29 mouse cellular contexts compared by ENCODE assay signal in genomic region chr12:111153946-111154345, GRCm38 (mm10). TPM values are rescaled to one million over a fixed set of nuclear protein-coding genes. Genes with fewer than 3 reads are reported as not detected.
"Had no signal": no experiment of that assay in that cellular context is flagged by ENCODE, and none has a peak within 500 bp of the region (broad histone marks: within the 10 kb centered on the region; RNA-seq: fewer than 3 reads in every experiment).

No protein-coding gene starts in this region.

- DNase-seq: forebrain, postnatal 0 days; gastrocnemius, postnatal 14 days; gastrocnemius, postnatal 36 days; heart, adult 11 months; heart, adult 2 months; heart, postnatal 14 days; heart, postnatal 36 days; kidney, adult 11 months; kidney, adult 9 months; kidney, postnatal 14 days; kidney, postnatal 36 days; layer of hippocampus, adult 9-11 months; layer of hippocampus, postnatal 36 days had no signal

- ATAC-seq: forebrain, postnatal 0 days; hindbrain, postnatal 0 days; intestine, embryonic 16.5 days; liver, embryonic 12.5 days had no signal

- H3K36me3 ChIP-seq: heart, embryonic 13.5 days; heart, embryonic 15.5 days; kidney, embryonic 15.5 days; limb, embryonic 15.5 days; liver, embryonic 12.5 days had no signal

- H3K9me3 ChIP-seq: heart, embryonic 13.5 days; heart, embryonic 15.5 days; kidney, embryonic 15.5 days; limb, embryonic 15.5 days; liver, embryonic 12.5 days had no signal

- H3K4me2 ChIP-seq: heart, embryonic 11.5 days; heart, embryonic 13.5 days; heart, embryonic 15.5 days; hindbrain, embryonic 14.5 days; kidney, embryonic 15.5 days; limb, embryonic 15.5 days; liver, embryonic 12.5 days had no signal

- H3K27me3 ChIP-seq: heart, embryonic 13.5 days; heart, embryonic 15.5 days; kidney, embryonic 15.5 days; limb, embryonic 15.5 days; liver, embryonic 12.5 days had no signal

- H3K9ac ChIP-seq: forebrain, postnatal 0 days; heart, embryonic 13.5 days; heart, embryonic 15.5 days; hindbrain, embryonic 14.5 days; kidney, embryonic 15.5 days; limb, embryonic 15.5 days; liver, embryonic 12.5 days had no signal

- H3K4me3 ChIP-seq: heart, adult 2 months; heart, embryonic 13.5 days; heart, embryonic 15.5 days; kidney, embryonic 15.5 days; limb, embryonic 15.5 days; liver, embryonic 12.5 days had no signal

- H3K27ac ChIP-seq: heart, adult 2 months; heart, embryonic 13.5 days; heart, embryonic 15.5 days; hindbrain, embryonic 14.5 days; kidney, embryonic 15.5 days; limb, embryonic 15.5 days; liver, embryonic 12.5 days had no signal

RNA-seq across cellular contexts. Expression of gene 4930595D18Rik, which starts 30.3 kb away (rescaled TPM):
- polyA plus RNA-seq: forebrain, postnatal 0 days; gonadal fat pad, adult 2 months; heart, adult 2 months; heart, embryonic 11.5 days; heart, embryonic 13.5 days; heart, embryonic 15.5 days; heart, postnatal 0 days; hindbrain, embryonic 11.5 days; hindbrain, embryonic 14.5 days; hindbrain, postnatal 0 days; intestine, embryonic 14.5 days; intestine, embryonic 16.5 days; kidney, adult 2 months; kidney, embryonic 15.5 days; large intestine, adult 2 months; limb, embryonic 15.5 days; liver, adult 2 months; liver, embryonic 12.5 days had no signal
